Mouse (Mus musculus) MEL (cell line): ENCODE measurements at regions not wholly inside any gene's neighbourhood (a gene's known extent, or its start where the extent isn't known, plus 50 kb on each side); places are given as distances from the start of the nearest gene placed in this dataset.

ENCODE experiments used
- DNase-seq: peaks from one replicate; pipeline ENCODE4 v3.0.0; 2011; ENCODE audit warnings: low read depth, low spot score
- H3K27ac ChIP-seq: 2 replicates; pipeline ENCODE4 v1.5.1; 2012; ENCODE audit warnings: low read depth, mild to moderate bottlenecking, control low read depth, low read length, moderate library complexity; ENCODE audit not compliant: control insufficient read depth
- H3K27me3 ChIP-seq, 2 experiments: fragments of 150-350 bp in 1 of 2; sonication (generic) in 1 of 2; 2 replicates each; pipeline ENCODE4 v1.6.1; 2012; ENCODE audit warnings: low read length in 2 of 2, mild to moderate bottlenecking in 2 of 2, improper control_type of control experiment in 1 of 2, moderate library complexity in 1 of 2; ENCODE audit not compliant: insufficient read depth in 2 of 2, control insufficient read depth in 1 of 2
- H3K36me3 ChIP-seq, 2 experiments: 2 replicates each; pipeline ENCODE4 v1.6.1; 2012 to 2014; ENCODE audit warnings: low read length in 2 of 2, improper control_type of control experiment in 1 of 2, inconsistent platforms in 1 of 2, mild to moderate bottlenecking in 1 of 2; ENCODE audit not compliant: insufficient read depth in 2 of 2, control insufficient read depth in 1 of 2
- H3K4me1 ChIP-seq, 2 experiments: fragments of 150-350 bp in 1 of 2; sonication (generic) in 1 of 2; 2 replicates each; pipeline ENCODE4 v1.6.1; 2012; ENCODE audit warnings: low read length in 2 of 2, improper control_type of control experiment in 1 of 2, mild to moderate bottlenecking in 1 of 2; ENCODE audit not compliant: insufficient read depth in 2 of 2, control insufficient read depth in 1 of 2
- H3K4me3 ChIP-seq, 2 experiments: fragments of 150-350 bp in 1 of 2; sonication (generic) in 1 of 2; 2 replicates each; pipeline ENCODE4 v1.5.1; 2012; ENCODE audit warnings: low read depth in 2 of 2, low read length in 2 of 2, mild to moderate bottlenecking in 2 of 2, moderate library complexity in 2 of 2, control low read depth in 1 of 2, improper control_type of control experiment in 1 of 2; ENCODE audit not compliant: control insufficient read depth in 1 of 2, insufficient read depth in 1 of 2
- H3K79me2 ChIP-seq: 2 replicates; pipeline ENCODE4 v1.6.1; 2012; ENCODE audit warnings: mild to moderate bottlenecking, low read length, moderate library complexity; ENCODE audit not compliant: control insufficient read depth, poor library complexity, insufficient read depth
- H3K9ac ChIP-seq: 2 replicates; pipeline ENCODE4 v1.6.1; 2012; ENCODE audit warnings: low read depth, mild to moderate bottlenecking, control low read depth, low read length, moderate library complexity; ENCODE audit not compliant: control insufficient read depth, poor library complexity, severe bottlenecking
- H3K9me3 ChIP-seq: fragments of 150-350 bp; sonication (generic); replicated peaks from 2 replicates; pipeline ENCODE4 v1.6.1; 2012; ENCODE audit warnings: mild to moderate bottlenecking, low read length, improper control_type of control experiment, moderate library complexity; ENCODE audit not compliant: insufficient read depth
- BHLHE40 ChIP-seq: IDR thresholded peaks from 2 replicates; pipeline ENCODE4 v1.6.1; 2012; ENCODE audit warnings: low read depth, mild to moderate bottlenecking, inconsistent platforms, low read length, improper control_type of control experiment, borderline replicate concordance
- CHD1 ChIP-seq: IDR thresholded peaks from 2 replicates; pipeline ENCODE4 v1.6.1; 2012; ENCODE audit warnings: low read depth, mild to moderate bottlenecking, inconsistent platforms, low read length, improper control_type of control experiment
- CHD2 ChIP-seq: IDR thresholded peaks from 2 replicates; pipeline ENCODE4 v1.6.1; 2011; ENCODE audit warnings: low read length, improper control_type of control experiment
- CTCF ChIP-seq, 3 experiments: IDR thresholded peaks in 2 of 3; conservative IDR thresholded peaks in 1 of 3; 2 replicates each; pipeline ENCODE4 v1.5.1; 2011 to 2012; ENCODE audit warnings: low read length in 3 of 3, low read depth in 2 of 3, mild to moderate bottlenecking in 2 of 3, improper control_type of control experiment in 1 of 3, inconsistent platforms in 1 of 3, mixed read lengths in 1 of 3, moderate library complexity in 1 of 3; ENCODE audit not compliant: control insufficient read depth in 1 of 3, insufficient read depth in 1 of 3, poor library complexity in 1 of 3, severe bottlenecking in 1 of 3
- ELF1 ChIP-seq: IDR thresholded peaks from 2 replicates; pipeline ENCODE4 v1.6.1; 2014; ENCODE audit warnings: low read depth, mild to moderate bottlenecking, inconsistent platforms, low read length, improper control_type of control experiment, moderate library complexity
- EP300 ChIP-seq, 2 experiments: IDR thresholded peaks; 2 replicates each; pipeline ENCODE4 v1.6.1; 2011; ENCODE audit warnings: improper control_type of control experiment in 2 of 2, low read length in 2 of 2, low read depth in 1 of 2, mild to moderate bottlenecking in 1 of 2
- ETS1 ChIP-seq: IDR thresholded peaks from 2 replicates; pipeline ENCODE4 v1.6.1; 2012; ENCODE audit warnings: low read depth, mild to moderate bottlenecking, inconsistent platforms, low read length, improper control_type of control experiment, moderate library complexity
- GABPA ChIP-seq: IDR thresholded peaks from 2 replicates; pipeline ENCODE4 v1.6.1; 2012; ENCODE audit warnings: low read depth, mild to moderate bottlenecking, inconsistent platforms, low read length, improper control_type of control experiment, moderate library complexity
- GATA1 ChIP-seq: IDR thresholded peaks from 2 replicates; pipeline ENCODE4 v1.6.1; 2011; ENCODE audit warnings: low read depth, low read length, improper control_type of control experiment
- HCFC1 ChIP-seq: IDR thresholded peaks from 2 replicates; pipeline ENCODE4 v1.6.1; 2012; ENCODE audit warnings: low read depth, mild to moderate bottlenecking, inconsistent platforms, low read length, improper control_type of control experiment, moderate library complexity
- JUND ChIP-seq: IDR thresholded peaks from 2 replicates; pipeline ENCODE4 v1.6.1; 2011; ENCODE audit warnings: low read depth, mild to moderate bottlenecking, improper control_type of control experiment, low read length
- KAT2A ChIP-seq: conservative IDR thresholded peaks from 2 replicates; pipeline ENCODE4 v1.6.1; 2012; ENCODE audit warnings: low read depth, low read length, improper control_type of control experiment, inconsistent platforms
- MAFK ChIP-seq: IDR thresholded peaks from 2 replicates; pipeline ENCODE4 v1.6.1; 2011; ENCODE audit warnings: low read depth, mild to moderate bottlenecking, low read length, improper control_type of control experiment, borderline replicate concordance
- MAZ ChIP-seq: IDR thresholded peaks from 2 replicates; pipeline ENCODE4 v1.6.1; 2012; ENCODE audit warnings: low read depth, mild to moderate bottlenecking, inconsistent platforms, low read length, improper control_type of control experiment
- MXI1 ChIP-seq: IDR thresholded peaks from 2 replicates; pipeline ENCODE4 v1.6.1; 2011; ENCODE audit warnings: mild to moderate bottlenecking, low read depth, low read length, improper control_type of control experiment
- POLR2A ChIP-seq, 2 experiments: IDR thresholded peaks; 2 replicates each; pipeline ENCODE4 v1.6.1; 2011 to 2012; ENCODE audit warnings: low read length in 2 of 2, mild to moderate bottlenecking in 2 of 2, control low read depth in 1 of 2, improper control_type of control experiment in 1 of 2, low read depth in 1 of 2, moderate library complexity in 1 of 2; ENCODE audit not compliant: control insufficient read depth in 1 of 2, insufficient read depth in 1 of 2, poor library complexity in 1 of 2
- POLR2AphosphoS5 ChIP-seq: IDR thresholded peaks from 2 replicates; pipeline ENCODE4 v1.6.1; 2012; ENCODE audit warnings: low read depth, borderline replicate concordance, mild to moderate bottlenecking, inconsistent platforms, low read length, moderate library complexity, mixed read lengths
- RCOR1 ChIP-seq: IDR thresholded peaks from 2 replicates; pipeline ENCODE4 v1.6.1; 2012; ENCODE audit warnings: low read depth, mild to moderate bottlenecking, inconsistent platforms, low read length, improper control_type of control experiment
- TAL1 ChIP-seq: IDR thresholded peaks from 2 replicates; pipeline ENCODE4 v1.6.1; 2012; ENCODE audit warnings: mild to moderate bottlenecking, inconsistent platforms, low read length, moderate library complexity, mixed read lengths
- TCF12 ChIP-seq: IDR thresholded peaks from 2 replicates; pipeline ENCODE4 v1.6.1; 2014; ENCODE audit warnings: low read depth, mild to moderate bottlenecking, inconsistent platforms, low read length, improper control_type of control experiment, moderate library complexity
- ZKSCAN1 ChIP-seq: IDR thresholded peaks from 2 replicates; pipeline ENCODE4 v1.6.1; 2012; ENCODE audit warnings: low read depth, mild to moderate bottlenecking, inconsistent platforms, low read length, improper control_type of control experiment, moderate library complexity
- ZMIZ1 ChIP-seq: IDR thresholded peaks from 2 replicates; pipeline ENCODE4 v1.6.1; 2012; ENCODE audit warnings: low read depth, mild to moderate bottlenecking, inconsistent platforms, low read length, improper control_type of control experiment, moderate library complexity

DNA sequence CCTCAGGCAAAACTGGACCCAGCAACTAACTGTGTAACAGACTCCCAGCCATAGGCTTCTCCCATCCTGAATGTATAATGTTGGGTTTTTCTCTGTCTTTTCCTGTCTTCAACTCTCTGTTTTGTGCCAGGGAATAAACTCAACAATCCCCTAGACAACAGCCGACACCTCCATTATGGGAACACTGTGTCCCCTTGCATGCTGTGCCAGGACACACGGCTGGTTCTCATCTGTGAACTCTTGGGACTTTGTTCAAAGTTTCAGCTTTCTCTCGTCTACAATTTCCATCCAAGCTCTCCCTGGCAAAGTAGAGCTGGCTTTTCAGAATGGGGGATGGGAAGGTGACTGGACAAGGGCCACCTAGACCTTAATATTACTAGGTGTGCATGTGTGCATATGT, 56.1 kb upstream of the Kcng1 start:
- no peak for DNase-seq
- Histone ChIP-seq H3K27ac (no peak overlapping the region), H3K9ac (no peak overlapping the region), H3K4me3 (no peak overlapping the region), H3K27me3 (no peaks in the 10 kb centered on the region), H3K79me2 (no peaks in the 10 kb centered on the region), H3K36me3 (no peaks in the 10 kb centered on the region), H3K9me3 (no peaks in the 10 kb centered on the region), H3K4me1 (no peaks in the 10 kb centered on the region)
- TF ChIP-seq MXI1 (no peak), ELF1 (no peak), JUND (no peak), GATA1 (no peak), MAZ (no peak), HCFC1 (no peak), POLR2AphosphoS5 (no peak), POLR2A (IDR thresholded peaks at IDR 0.05; ENCODE audit: control insufficient read depth in 1 of 2, insufficient read depth in 1 of 2, low read depth in 1 of 2, low read length in 2 of 2, poor library complexity in 1 of 2) (no peak), CHD1 (no peak), ETS1 (no peak), KAT2A (no peak), EP300 (IDR thresholded peaks at IDR 0.05; ENCODE audit: low read depth in 1 of 2, low read length in 2 of 2) (no peak), MAFK (no peak), TCF12 (no peak), ZMIZ1 (no peak), CTCF (IDR thresholded peaks at IDR 0.05 in 2 of 3, conservative IDR thresholded peaks at IDR 0.05 in 1 of 3; ENCODE audit: control insufficient read depth in 1 of 3, insufficient read depth in 1 of 3, low read depth in 2 of 3, low read length in 3 of 3, poor library complexity in 1 of 3, severe bottlenecking in 1 of 3) (no peak)

DNA sequence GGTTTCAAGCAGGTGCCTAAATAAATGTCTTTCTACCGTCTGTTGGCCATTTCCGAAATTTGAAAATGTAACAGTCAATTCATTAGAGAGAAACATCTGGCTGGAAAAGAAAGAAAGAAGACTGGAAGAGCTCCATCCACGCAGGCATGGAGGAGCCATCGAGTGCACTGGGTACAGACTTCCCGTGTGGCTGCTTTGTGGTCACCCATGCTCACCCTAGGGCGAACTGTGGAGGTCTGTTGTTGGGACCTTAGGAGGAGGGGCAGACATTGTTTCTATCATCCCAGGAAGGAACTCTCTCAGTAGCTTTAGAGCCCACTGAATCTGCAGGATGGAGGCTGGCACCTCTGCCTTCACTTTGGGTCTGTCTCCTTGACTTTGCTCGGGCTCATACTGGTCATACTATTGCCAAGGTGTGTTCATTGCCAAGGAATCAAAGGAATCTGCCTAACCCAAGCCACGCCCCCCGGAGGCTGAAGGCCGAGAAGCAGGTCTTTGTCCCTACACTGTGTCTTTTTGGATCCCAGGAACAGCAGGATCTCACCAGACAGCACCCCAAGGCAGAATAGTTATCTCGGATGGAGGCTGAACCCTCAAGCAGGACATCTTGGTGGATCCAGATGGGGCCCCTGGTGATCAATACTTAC, 54.3 kb upstream of the Kcng1 start:
- no peak for DNase-seq
- no peak for TF ChIP-seq RCOR1
- TF ChIP-seq ZKSCAN1: no peak
- no peak for TF ChIP-seq KAT2A
- no peak for TF ChIP-seq BHLHE40
- TF ChIP-seq CHD2: no peak
- no peak for TF ChIP-seq TCF12
- no peak for TF ChIP-seq TAL1
- TF ChIP-seq GABPA: no peak
- no peak for TF ChIP-seq POLR2A (IDR thresholded peaks at IDR 0.05; ENCODE audit: control insufficient read depth in 1 of 2, insufficient read depth in 1 of 2, low read depth in 1 of 2, low read length in 2 of 2, poor library complexity in 1 of 2)
- H3K4me3 ChIP-seq: no peak overlapping the region
- no peak overlapping the region for H3K27ac ChIP-seq
- no peaks in the 10 kb centered on the region for H3K9me3 ChIP-seq
- no peaks in the 10 kb centered on the region for H3K79me2 ChIP-seq
- no peak overlapping the region for H3K9ac ChIP-seq
- H3K27me3 ChIP-seq: no peaks in the 10 kb centered on the region
- no peaks in the 10 kb centered on the region for H3K36me3 ChIP-seq
- no peaks in the 10 kb centered on the region for H3K4me1 ChIP-seq
